Comparison of ENCODE assay signal across 13 mouse cellular contexts in the genomic region with DNA sequence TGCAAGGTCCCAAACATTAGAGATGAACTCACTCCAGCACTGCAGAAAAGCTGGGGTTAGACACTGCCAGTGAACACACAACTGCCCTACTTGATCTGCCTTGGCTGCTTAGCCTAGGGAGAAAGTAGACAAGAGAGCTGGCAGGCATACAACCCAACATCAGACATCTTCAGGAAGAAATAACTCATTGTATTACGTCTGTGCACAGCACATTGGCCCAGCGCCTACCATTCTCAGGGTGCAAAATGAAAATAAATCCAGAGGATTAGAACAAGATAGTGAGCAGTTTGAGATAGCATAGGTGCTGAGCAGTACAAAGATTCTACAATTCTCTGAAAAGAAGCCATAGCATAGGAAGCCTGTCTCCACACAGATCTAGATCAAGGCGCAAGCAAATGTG.
DNase-seq lines count a peak whose midpoint lies in the region; ATAC-seq lines count a peak whose summit lies in the region.
"Had no signal": no experiment of that assay in that cellular context is flagged by ENCODE, and none has a peak within 500 bp of the region (broad histone marks: within the 10 kb centered on the region; RNA-seq: fewer than 3 reads in every experiment).

No protein-coding gene starts in this region.

- WGBS in heart, embryonic 13.5 days, result 45% methylated on average over 3 of the region's 3 CpGs
- 84% methylated on average over 3 of the region's 3 CpGs for WGBS in heart, embryonic 10.5 days

- no peak overlapping the region for H3K9ac ChIP-seq in heart, embryonic 13.5 days
- H3K9ac ChIP-seq: hindbrain, embryonic 15.5 days; liver, embryonic 14.5 days; midbrain, embryonic 12.5 days had no signal

- H3K9me3 ChIP-seq in heart, embryonic 13.5 days, result no peaks in the 10 kb centered on the region
- H3K9me3 ChIP-seq in heart, embryonic 10.5 days, result no peaks in the 10 kb centered on the region
- H3K9me3 ChIP-seq: hindbrain, embryonic 15.5 days; midbrain, embryonic 12.5 days had no signal

- no peak overlapping the region for H3K4me3 ChIP-seq in heart, embryonic 13.5 days
- no peak overlapping the region for H3K4me3 ChIP-seq in heart, embryonic 10.5 days
- H3K4me3 ChIP-seq: hindbrain, embryonic 15.5 days; midbrain, embryonic 12.5 days had no signal

- H3K36me3 ChIP-seq in heart, embryonic 13.5 days, result no peaks in the 10 kb centered on the region
- no peaks in the 10 kb centered on the region for H3K36me3 ChIP-seq in heart, embryonic 10.5 days
- H3K36me3 ChIP-seq: hindbrain, embryonic 15.5 days; midbrain, embryonic 12.5 days had no signal

- peak overlapping the region; percentile 20; the same call in 1 of the 2 replicates for H3K27ac ChIP-seq in heart, embryonic 13.5 days (replicated peaks)
- H3K27ac ChIP-seq in heart, embryonic 10.5 days, result no peak overlapping the region
- H3K27ac ChIP-seq: hindbrain, embryonic 15.5 days; liver, embryonic 14.5 days; midbrain, embryonic 12.5 days had no signal

- peaks cover 7% of the 10 kb centered on the region; the same call in 1 of the 2 replicates for H3K27me3 ChIP-seq in heart, embryonic 13.5 days (replicated peaks)
- 0 out of 2 replicates have a peak, but pooled peaks cover 6% of the 10 kb centered on the region for H3K27me3 ChIP-seq in heart, embryonic 10.5 days (ENCODE audit: insufficient read depth, poor library complexity, severe bottlenecking)
- H3K27me3 ChIP-seq: hindbrain, embryonic 15.5 days had no signal

- DNase-seq in heart, embryonic 10.5 days (ENCODE audit: low spot score), result no peak
- peak; percentile 54 for DNase-seq in adrenal gland, adult 8-10 months
- peak; percentile 75 for DNase-seq in kidney, adult 9 months
- DNase-seq in lung, postnatal 10 days, result peak; percentile 54
- no peak for DNase-seq in cerebellum, adult 9-10 months
- DNase-seq: cerebellum, adult 11-12 months; gastrocnemius, postnatal 14 days; thymus, adult 18-20 months had no signal

- peaks cover 36% of the 10 kb centered on the region for H3K4me1 ChIP-seq in heart, embryonic 13.5 days
- no peaks in the 10 kb centered on the region for H3K4me1 ChIP-seq in heart, embryonic 10.5 days

- peak; percentile 37; the same call in 1 of the 2 replicates for ATAC-seq in heart, embryonic 13.5 days (ENCODE audit: extremely low read depth, insufficient number of reproducible peaks, low FRiP score, low TSS enrichment)
- ATAC-seq in erythroblast, adult 5-6 weeks (replicated peaks; ENCODE audit: low FRiP score, poor library complexity, severe bottlenecking), result no peak

- H3K4me2 ChIP-seq in heart, embryonic 13.5 days, result no peak overlapping the region
- H3K4me2 ChIP-seq: hindbrain, embryonic 15.5 days; midbrain, embryonic 12.5 days had no signal

Comparison
In these comparisons a context has a peak if more than half of its experiments do, and no peak if none do; other contexts are left out.
1. DNase-seq: peak in adrenal gland, adult 8-10 months (single experiment), kidney, adult 9 months (single experiment) and lung, postnatal 10 days (single experiment); none in heart, embryonic 10.5 days (single experiment) and cerebellum, adult 9-10 months (single experiment).